Mouse (Mus musculus): ENCODE results near the gene Gm20388. TPM values are rescaled to one million over a fixed set of nuclear protein-coding genes. Genes with fewer than 3 reads are reported as not detected.

Gene Gm20388
- polyA plus RNA-seq, 1 experiment, result 10.6 TPM

- H3K4me1 ChIP-seq (ENCODE audit: control insufficient read depth, insufficient read depth, low read length), result no peaks in the 10 kb centered on the region
- no peak for TF ChIP-seq POLR2A (IDR thresholded peaks at IDR 0.05; ENCODE audit: borderline replicate concordance, control insufficient read depth, low read depth, low read length)
- no peak for TF ChIP-seq CTCF (IDR thresholded peaks at IDR 0.05; ENCODE audit: control insufficient read depth, insufficient read depth, low read length)
- WGBS, result 80% methylated on average over 8 of the region's 8 CpGs
- no peak overlapping the region for H3K4me3 ChIP-seq (replicated peaks; ENCODE audit: control insufficient read depth, low read depth, low read length)
- no peak overlapping the region for H3K27ac ChIP-seq (ENCODE audit: control insufficient read depth, insufficient read depth, low read depth, low read length, poor library complexity)
These were observed 2054.3 kb downstream of the Gm20388 start for GRCm38 (mm10) chr8:121964716-121965512.

- Histone ChIP-seq H3K4me1 (ENCODE audit: control insufficient read depth, insufficient read depth, low read length) (no peaks in the 10 kb centered on the region; the same call in 1 of the 2 replicates), H3K27ac (ENCODE audit: control insufficient read depth, insufficient read depth, low read depth, low read length, poor library complexity) (no peak overlapping the region), H3K4me3 (replicated peaks; ENCODE audit: control insufficient read depth, low read depth, low read length) (no peak overlapping the region)
- WGBS, result 86% methylated on average over 5 of the region's 5 CpGs
- TF ChIP-seq CTCF (IDR thresholded peaks at IDR 0.05; ENCODE audit: control insufficient read depth, insufficient read depth, low read length), result no peak
- no peak for TF ChIP-seq POLR2A (IDR thresholded peaks at IDR 0.05; ENCODE audit: borderline replicate concordance, control insufficient read depth, low read depth, low read length)
These were observed 2055.5 kb downstream of the Gm20388 start for GRCm38 (mm10) chr8:121966110-121966509.

- no peak overlapping the region for H3K4me3 ChIP-seq (replicated peaks; ENCODE audit: control insufficient read depth, low read depth, low read length)
- no peaks in the 10 kb centered on the region; the same call in 1 of the 2 replicates for H3K4me1 ChIP-seq (ENCODE audit: control insufficient read depth, insufficient read depth, low read length)
- no peak overlapping the region for H3K27ac ChIP-seq (ENCODE audit: control insufficient read depth, insufficient read depth, low read depth, low read length, poor library complexity)
- TF ChIP-seq CTCF (IDR thresholded peaks at IDR 0.05; ENCODE audit: control insufficient read depth, insufficient read depth, low read length) (no peak), POLR2A (IDR thresholded peaks at IDR 0.05; ENCODE audit: borderline replicate concordance, control insufficient read depth, low read depth, low read length) (no peak)
- 82% methylated on average over 7 of the region's 7 CpGs for WGBS
These were observed 2056.2 kb downstream of the Gm20388 start for GRCm38 (mm10) chr8:121966714-121967448.

GRCm38 (mm10) chr8:121967977-121968376 lies 2057.3 kb downstream of the Gm20388 start:
- Histone ChIP-seq H3K27ac (ENCODE audit: control insufficient read depth, insufficient read depth, low read depth, low read length, poor library complexity) (no peak overlapping the region), H3K4me1 (ENCODE audit: control insufficient read depth, insufficient read depth, low read length) (no peaks in the 10 kb centered on the region; the same call in 1 of the 2 replicates), H3K4me3 (replicated peaks; ENCODE audit: control insufficient read depth, low read depth, low read length) (no peak overlapping the region)
- TF ChIP-seq POLR2A (IDR thresholded peaks at IDR 0.05; ENCODE audit: borderline replicate concordance, control insufficient read depth, low read depth, low read length) (no peak), CTCF (IDR thresholded peaks at IDR 0.05; ENCODE audit: control insufficient read depth, insufficient read depth, low read length) (no peak)
- 90% methylated on average over 4 of the region's 4 CpGs for WGBS

- Histone ChIP-seq H3K4me1 (ENCODE audit: control insufficient read depth, insufficient read depth, low read length) (no peaks in the 10 kb centered on the region; the same call in 1 of the 2 replicates), H3K4me3 (replicated peaks; ENCODE audit: control insufficient read depth, low read depth, low read length) (no peak overlapping the region), H3K27ac (ENCODE audit: control insufficient read depth, insufficient read depth, low read depth, low read length, poor library complexity) (no peak overlapping the region)
- TF ChIP-seq CTCF (IDR thresholded peaks at IDR 0.05; ENCODE audit: control insufficient read depth, insufficient read depth, low read length) (no peak), POLR2A (IDR thresholded peaks at IDR 0.05; ENCODE audit: borderline replicate concordance, control insufficient read depth, low read depth, low read length) (no peak)
- 58% methylated on average over 4 of the region's 4 CpGs for WGBS
These were observed 2057.9 kb downstream of the Gm20388 start for GRCm38 (mm10) chr8:121968542-121968941.

- WGBS, result 91% methylated on average over 8 of the region's 8 CpGs
- TF ChIP-seq CTCF (IDR thresholded peaks at IDR 0.05; ENCODE audit: control insufficient read depth, insufficient read depth, low read length) (no peak), POLR2A (IDR thresholded peaks at IDR 0.05; ENCODE audit: borderline replicate concordance, control insufficient read depth, low read depth, low read length) (no peak)
- Histone ChIP-seq H3K4me1 (ENCODE audit: control insufficient read depth, insufficient read depth, low read length) (no peaks in the 10 kb centered on the region; the same call in 1 of the 2 replicates), H3K4me3 (replicated peaks; ENCODE audit: control insufficient read depth, low read depth, low read length) (no peak overlapping the region), H3K27ac (ENCODE audit: control insufficient read depth, insufficient read depth, low read depth, low read length, poor library complexity) (no peak overlapping the region)
These were observed 2059.6 kb downstream of the Gm20388 start for GRCm38 (mm10) chr8:121970225-121970624.

GRCm38 (mm10) chr8:121971488-121972058 lies 2060.9 kb downstream of the Gm20388 start:
- Histone ChIP-seq H3K27ac (ENCODE audit: control insufficient read depth, insufficient read depth, low read depth, low read length, poor library complexity) (no peak overlapping the region), H3K4me3 (replicated peaks; ENCODE audit: control insufficient read depth, low read depth, low read length) (no peak overlapping the region), H3K4me1 (ENCODE audit: control insufficient read depth, insufficient read depth, low read length) (no peaks in the 10 kb centered on the region; the same call in 1 of the 2 replicates)
- whole genome bisulfite sequencing, result 28% methylated on average over 17 of the region's 17 CpGs
- TF ChIP-seq POLR2A (IDR thresholded peaks at IDR 0.05; ENCODE audit: borderline replicate concordance, control insufficient read depth, low read depth, low read length), result no peak
- no peak for TF ChIP-seq CTCF (IDR thresholded peaks at IDR 0.05; ENCODE audit: control insufficient read depth, insufficient read depth, low read length)

- TF ChIP-seq POLR2A (IDR thresholded peaks at IDR 0.05; ENCODE audit: borderline replicate concordance, control insufficient read depth, low read depth, low read length), result no peak
- TF ChIP-seq CTCF (IDR thresholded peaks at IDR 0.05; ENCODE audit: control insufficient read depth, insufficient read depth, low read length), result no peak
- 96% methylated on average over 28 of the region's 28 CpGs for WGBS
- Histone ChIP-seq H3K4me3 (replicated peaks; ENCODE audit: control insufficient read depth, low read depth, low read length) (no peak overlapping the region), H3K27ac (ENCODE audit: control insufficient read depth, insufficient read depth, low read depth, low read length, poor library complexity) (no peak overlapping the region), H3K4me1 (ENCODE audit: control insufficient read depth, insufficient read depth, low read length) (no peaks in the 10 kb centered on the region; the same call in 1 of the 2 replicates)
These were observed 2063.3 kb downstream of the Gm20388 start for GRCm38 (mm10) chr8:121973906-121974305.

Data from bone marrow, adult 2 months (tissue).